Mouse (Mus musculus): Measurements from ENCODE around the gene 4933428M09Rik. TPM values are rescaled to one million over a fixed set of nuclear protein-coding genes. Genes with fewer than 3 reads are reported as not detected.
A peak's percentile ranks its signal among the peaks of the same experiment; 100 is the strongest.
"Not testable (repeated sequence)": the region's sequence is repeated elsewhere in the genome, so short reads cannot be mapped to it uniquely, and the experiment has no call there.

The 4933428M09Rik gene
- not detected in 2 replicates for polyA plus RNA-seq (2015; fragmentation: Nextera tagmentation; extraction: Ambion mirVana)

- Histone ChIP-seq H3K36me3 (no peaks in the 10 kb centered on the region), H3K4me3 (replicated peaks) (no peak within 1 kb of the TSS), H3K4me1 (no peaks in the 10 kb centered on the region), H3K9me3 (no peaks in the 10 kb centered on the region), H3K27ac (no peak within 1 kb of the TSS), H3K9ac (no peak within 1 kb of the TSS), H3K27me3 (replicated peaks) (no peaks in the 10 kb centered on the region), H3K4me2 (no peak within 1 kb of the TSS)
- WGBS = 87% methylated on average over 8 of the region's 8 CpGs
- ATAC-seq (ENCODE audit: insufficient read depth, low FRiP score, low read depth) = no peak
Measured at GRCm38 (mm10) chrX:139178928-139179327, at the start of gene 4933428M09Rik. Gene 4933428M09Rik, plus strand, starts transcription at chrX:139179228.

DNA sequence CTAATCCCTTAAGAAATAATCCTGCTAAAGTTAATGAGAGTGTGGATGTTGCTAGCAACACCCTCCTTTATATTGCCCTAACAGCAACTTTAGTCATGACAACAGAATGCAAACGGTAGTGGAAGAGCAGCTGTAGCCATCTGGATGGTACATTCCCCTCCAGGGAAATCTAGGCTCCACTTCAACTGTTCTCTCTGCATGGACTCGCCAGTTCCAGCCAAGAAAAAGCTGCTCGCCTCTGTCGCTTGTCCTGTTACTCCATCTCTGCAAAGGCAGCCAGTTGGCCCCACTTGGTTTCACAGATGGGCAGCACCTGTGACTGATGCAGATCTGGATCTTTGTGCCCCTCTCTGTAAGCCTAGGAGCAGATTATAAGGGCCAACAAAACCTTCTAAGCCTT is 45.0 kb upstream of the 4933428M09Rik start:
- H3K36me3 ChIP-seq = no peaks in the 10 kb centered on the region
- no peak for ATAC-seq (ENCODE audit: insufficient read depth, low FRiP score, low read depth)
- no peaks in the 10 kb centered on the region for H3K9me3 ChIP-seq
- H3K4me1 ChIP-seq = no peaks in the 10 kb centered on the region
- WGBS = 54% methylated on average over 4 of the region's 4 CpGs
- no peak overlapping the region for H3K4me2 ChIP-seq
- H3K4me3 ChIP-seq (replicated peaks) = no peak overlapping the region
- H3K9ac ChIP-seq = no peak overlapping the region
- no peaks in the 10 kb centered on the region for H3K27me3 ChIP-seq (replicated peaks)
- no peak overlapping the region for H3K27ac ChIP-seq

- H3K4me2 ChIP-seq; H3K27ac ChIP-seq; H3K27me3 ChIP-seq (replicated peaks); H3K9me3 ChIP-seq; H3K4me3 ChIP-seq (replicated peaks); ATAC-seq (ENCODE audit: insufficient read depth, low FRiP score, low read depth); H3K9ac ChIP-seq; H3K36me3 ChIP-seq; H3K4me1 ChIP-seq: not testable (repeated sequence)
- 88% methylated on average over 3 of the region's 3 CpGs for WGBS
Measured at GRCm38 (mm10) chrX:139191506-139191905, 12.5 kb downstream of the 4933428M09Rik start.

GRCm38 (mm10) chrX:139194572-139195279 is 15.7 kb downstream of the 4933428M09Rik start:
- no peak overlapping the region for H3K4me2 ChIP-seq
- no peak overlapping the region for H3K27ac ChIP-seq
- no peak for ATAC-seq (ENCODE audit: insufficient read depth, low FRiP score, low read depth)
- no peak overlapping the region for H3K9ac ChIP-seq
- H3K27me3 ChIP-seq (replicated peaks) = no peaks in the 10 kb centered on the region
- H3K36me3 ChIP-seq = no peaks in the 10 kb centered on the region
- WGBS = 21% methylated on average over 1 of the region's 1 CpGs
- H3K9me3 ChIP-seq = no peaks in the 10 kb centered on the region
- no peaks in the 10 kb centered on the region for H3K4me1 ChIP-seq
- H3K4me3 ChIP-seq (replicated peaks) = no peak overlapping the region

DNA sequence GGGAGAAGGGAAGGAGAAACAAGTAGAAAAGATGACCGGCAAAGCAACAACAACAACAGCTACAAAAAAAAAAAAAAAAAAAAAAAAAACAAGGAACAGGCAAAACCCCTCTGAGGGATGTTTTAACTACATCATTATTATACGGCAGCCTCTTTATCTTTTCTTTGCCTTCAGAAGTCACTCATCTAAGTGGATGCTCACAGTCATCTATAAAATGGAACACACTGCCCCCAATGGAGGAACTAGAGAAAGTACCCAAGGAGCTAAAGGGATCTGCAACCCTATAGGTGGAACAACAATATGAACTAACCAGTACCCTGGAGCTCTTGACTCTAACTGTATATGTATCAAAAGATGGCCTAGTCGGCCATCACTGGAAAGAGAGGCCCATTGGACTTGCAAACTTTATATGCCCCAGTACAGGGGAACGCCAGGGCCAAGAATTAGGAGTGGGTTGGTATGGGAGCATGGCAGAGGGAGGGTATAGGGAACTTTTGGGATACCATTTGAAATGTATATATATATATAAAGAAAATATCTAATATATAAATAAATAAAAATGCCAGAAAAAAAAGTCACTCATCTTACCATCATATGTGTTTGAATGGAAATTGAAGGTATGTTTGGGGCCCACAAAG is 30.3 kb downstream of the 4933428M09Rik start:
- 78% methylated on average over 4 of the region's 4 CpGs for WGBS
- not testable (repeated sequence) for ATAC-seq (ENCODE audit: insufficient read depth, low FRiP score, low read depth); H3K4me2 ChIP-seq; H3K27me3 ChIP-seq (replicated peaks); H3K9ac ChIP-seq; H3K27ac ChIP-seq; H3K36me3 ChIP-seq; H3K9me3 ChIP-seq; H3K4me1 ChIP-seq; H3K4me3 ChIP-seq (replicated peaks)

- H3K36me3 ChIP-seq = no peaks in the 10 kb centered on the region
- no peaks in the 10 kb centered on the region for H3K4me1 ChIP-seq
- 18% methylated on average over 30 of the region's 31 CpGs for whole genome bisulfite sequencing
Measured at GRCm38 (mm10) chrX:139209829-139210225, 30.8 kb downstream of the 4933428M09Rik start, which contains the start of gene Mum1l1. Gene Mum1l1, plus strand, starts transcription at chrX:139210042.

DNA sequence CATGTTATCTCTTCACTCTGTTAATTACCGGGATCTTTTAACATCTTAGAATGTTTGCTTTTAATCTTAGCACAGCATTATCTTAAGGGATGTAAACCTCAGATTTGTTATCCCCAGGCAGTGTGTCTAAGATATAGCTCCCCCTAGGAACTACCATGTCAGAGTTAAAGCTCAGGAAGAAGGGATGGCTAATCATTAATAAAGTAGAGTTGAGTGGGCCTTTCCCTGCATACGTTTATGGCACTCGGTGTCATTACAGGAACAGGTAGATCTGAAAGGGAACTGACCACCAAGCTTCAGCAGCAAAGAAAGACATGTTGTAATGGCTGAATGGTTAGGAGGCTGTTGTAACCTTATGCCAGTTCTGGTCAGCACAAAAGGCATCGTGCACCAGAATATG is 35.7 kb downstream of the 4933428M09Rik start:
- no peak overlapping the region for H3K4me2 ChIP-seq
- no peaks in the 10 kb centered on the region for H3K36me3 ChIP-seq
- no peaks in the 10 kb centered on the region for H3K4me1 ChIP-seq
- no peak overlapping the region for H3K9ac ChIP-seq
- no peak for ATAC-seq (ENCODE audit: insufficient read depth, low FRiP score, low read depth)
- no peaks in the 10 kb centered on the region for H3K27me3 ChIP-seq (replicated peaks)
- H3K9me3 ChIP-seq = no peaks in the 10 kb centered on the region
- no peak overlapping the region for H3K4me3 ChIP-seq (replicated peaks)
- H3K27ac ChIP-seq = no peak overlapping the region
- WGBS = 51% methylated on average over 4 of the region's 4 CpGs

More at GRCm38 (mm10) chrX:139209829-139210225, 30.8 kb downstream of the 4933428M09Rik start, which contains the start of gene Mum1l1:
- Histone ChIP-seq H3K4me2 (peak within 1 kb of the TSS; percentile 56), H3K9me3 (no peaks in the 10 kb centered on the region), H3K27me3 (replicated peaks) (no peaks in the 10 kb centered on the region), H3K27ac (no peak within 1 kb of the TSS), H3K4me3 (replicated peaks) (peak within 1 kb of the TSS; percentile 51), H3K9ac (0 out of 2 replicates have a peak within 1 kb of the TSS, but pooled peaks have one; percentile 12)
- peak; percentile 93 for ATAC-seq (ENCODE audit: insufficient read depth, low FRiP score, low read depth)

- H3K4me2 ChIP-seq = peak overlapping the region; percentile 47; the same call in 1 of the 2 replicates
- H3K27ac ChIP-seq = no peak overlapping the region
- ATAC-seq (ENCODE audit: insufficient read depth, low FRiP score, low read depth) = no peak
- H3K9me3 ChIP-seq = no peaks in the 10 kb centered on the region
- H3K4me1 ChIP-seq = no peaks in the 10 kb centered on the region
- no peak overlapping the region for H3K4me3 ChIP-seq (replicated peaks)
- H3K27me3 ChIP-seq (replicated peaks) = no peaks in the 10 kb centered on the region
- 58% methylated on average over 5 of the region's 5 CpGs for WGBS
- H3K9ac ChIP-seq = no peak overlapping the region
- no peaks in the 10 kb centered on the region for H3K36me3 ChIP-seq
Measured at GRCm38 (mm10) chrX:139216409-139216808, 37.4 kb downstream of the 4933428M09Rik start.

- H3K9ac ChIP-seq = no peak overlapping the region
- no peaks in the 10 kb centered on the region for H3K36me3 ChIP-seq
- ATAC-seq (ENCODE audit: insufficient read depth, low FRiP score, low read depth) = peak; percentile 80; the same call in 1 of the 2 replicates
- 17% methylated on average over 22 of the region's 22 CpGs for WGBS
- H3K27me3 ChIP-seq (replicated peaks) = no peaks in the 10 kb centered on the region
- no peaks in the 10 kb centered on the region for H3K9me3 ChIP-seq
- no peak overlapping the region for H3K27ac ChIP-seq
- H3K4me3 ChIP-seq (replicated peaks) = peak overlapping the region; percentile 36
- no peaks in the 10 kb centered on the region for H3K4me1 ChIP-seq
- H3K4me2 ChIP-seq = peak overlapping the region; percentile 47
Measured at GRCm38 (mm10) chrX:139216991-139217593, 38.1 kb downstream of the 4933428M09Rik start.

GRCm38 (mm10) chrX:139217776-139218175 is 38.7 kb downstream of the 4933428M09Rik start:
- ATAC-seq (ENCODE audit: insufficient read depth, low FRiP score, low read depth) = no peak
- H3K4me3 ChIP-seq (replicated peaks) = peak overlapping the region; percentile 36; the same call in 1 of the 2 replicates
- H3K9ac ChIP-seq = no peak overlapping the region
- WGBS = 55% methylated on average over 10 of the region's 10 CpGs
- H3K27me3 ChIP-seq (replicated peaks) = no peaks in the 10 kb centered on the region
- H3K27ac ChIP-seq = no peak overlapping the region
- H3K9me3 ChIP-seq = no peaks in the 10 kb centered on the region
- H3K4me1 ChIP-seq = no peaks in the 10 kb centered on the region
- H3K4me2 ChIP-seq = peak overlapping the region; percentile 47
- H3K36me3 ChIP-seq = no peaks in the 10 kb centered on the region

DNA sequence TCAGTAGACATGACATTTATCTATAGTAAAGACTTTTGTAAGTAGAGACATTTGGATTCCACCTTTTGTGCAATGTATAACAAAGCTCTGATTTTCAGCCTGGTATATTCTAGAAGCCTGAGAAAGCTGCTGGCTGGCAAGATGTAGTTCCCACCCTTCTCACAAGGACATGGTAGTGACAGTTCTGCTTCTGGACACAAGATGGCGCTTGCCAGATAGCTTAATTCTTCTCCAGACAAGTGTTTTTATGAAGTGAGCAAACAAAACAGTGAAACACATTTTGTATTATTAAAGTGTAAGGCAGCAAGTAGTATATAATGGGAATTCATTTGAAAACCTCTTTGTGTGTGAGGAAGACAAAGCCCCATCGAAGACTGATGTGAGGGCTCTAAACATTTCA is 40.0 kb downstream of the 4933428M09Rik start:
- 34% methylated on average over 2 of the region's 2 CpGs for WGBS
- no peaks in the 10 kb centered on the region for H3K4me1 ChIP-seq
- no peak overlapping the region for H3K27ac ChIP-seq
- H3K4me2 ChIP-seq = no peak overlapping the region
- H3K9ac ChIP-seq = no peak overlapping the region
- ATAC-seq (ENCODE audit: insufficient read depth, low FRiP score, low read depth) = no peak
- H3K27me3 ChIP-seq (replicated peaks) = no peaks in the 10 kb centered on the region
- no peaks in the 10 kb centered on the region for H3K9me3 ChIP-seq
- H3K4me3 ChIP-seq (replicated peaks) = no peak overlapping the region
- H3K36me3 ChIP-seq = no peaks in the 10 kb centered on the region

GRCm38 (mm10) chrX:139220830-139221229 is 41.8 kb downstream of the 4933428M09Rik start:
- Histone ChIP-seq H3K9ac (no peak overlapping the region), H3K27me3 (replicated peaks) (no peaks in the 10 kb centered on the region), H3K27ac (no peak overlapping the region), H3K4me1 (no peaks in the 10 kb centered on the region), H3K4me2 (no peak overlapping the region), H3K4me3 (replicated peaks) (no peak overlapping the region), H3K36me3 (no peaks in the 10 kb centered on the region), H3K9me3 (no peaks in the 10 kb centered on the region)
- no peak for ATAC-seq (ENCODE audit: insufficient read depth, low FRiP score, low read depth)
- WGBS = 61% methylated on average over 4 of the region's 4 CpGs
